Mouse (Mus musculus): ENCODE results near the gene Slc23a2. TPM values are rescaled to one million over a fixed set of nuclear protein-coding genes. Genes with fewer than 3 reads are reported as not detected.
A peak's percentile ranks its signal among the peaks of the same experiment; 100 is the strongest.

Slc23a2 gene
- polyA plus RNA-seq, 1 experiment from 2014 or later: 30.2 TPM

DNA sequence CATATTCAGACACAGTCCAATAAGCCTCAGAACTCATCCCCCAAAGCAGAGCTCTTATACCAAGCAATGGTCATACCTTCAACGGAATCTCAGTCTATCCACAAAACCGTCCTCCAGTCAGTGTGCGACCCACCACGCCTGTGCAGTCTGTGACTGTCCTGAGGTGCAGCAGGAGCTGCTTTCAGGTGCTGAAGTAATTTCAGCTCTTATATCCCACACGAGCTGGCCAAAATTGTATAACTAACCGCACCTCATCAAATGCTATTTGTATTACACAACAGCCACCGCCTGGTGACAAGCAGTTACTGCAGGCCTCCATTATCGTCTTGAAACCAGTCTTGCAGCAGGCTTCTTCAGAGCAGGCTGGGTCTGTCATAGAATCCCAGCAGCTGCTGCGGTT, 33.6 kb downstream of the Slc23a2 start:
- WGBS: 49% methylated on average over 9 of the region's 9 CpGs

DNA sequence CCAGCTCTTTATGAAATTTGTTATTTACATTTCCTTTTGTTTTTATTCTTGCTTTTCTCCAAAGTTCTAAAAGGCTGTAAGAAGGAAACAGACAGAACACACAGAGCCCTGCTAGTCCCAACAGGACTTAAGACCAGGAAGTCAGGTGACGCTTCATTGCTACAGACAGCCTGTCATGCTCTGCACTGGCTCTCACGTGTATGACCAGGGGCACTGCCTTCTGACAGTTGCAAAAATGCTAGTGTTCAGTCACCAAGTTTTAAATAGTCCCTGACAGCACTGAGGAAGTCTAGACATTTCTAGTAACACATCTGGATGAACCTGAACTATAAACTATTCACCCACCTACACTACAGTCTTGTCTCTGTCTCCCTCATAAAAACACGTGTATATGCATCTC, 34.2 kb downstream of the Slc23a2 start:
- no peaks in the 10 kb centered on the region for H3K9me3 ChIP-seq
- H3K36me3 ChIP-seq: no peaks in the 10 kb centered on the region
- H3K27ac ChIP-seq (replicated peaks): no peak overlapping the region
- H3K27me3 ChIP-seq: no peaks in the 10 kb centered on the region
- ATAC-seq (replicated peaks): no peak
- H3K4me1 ChIP-seq: peaks cover 6% of the 10 kb centered on the region
- H3K4me2 ChIP-seq (replicated peaks): no peak overlapping the region
- no peak overlapping the region for H3K9ac ChIP-seq (replicated peaks)
- H3K4me3 ChIP-seq: no peak overlapping the region
- 64% methylated on average over 3 of the region's 3 CpGs for WGBS

More for the DNA sequence above, 33.6 kb downstream of the Slc23a2 start:
- H3K4me1 ChIP-seq: peaks cover 6% of the 10 kb centered on the region
- no peaks in the 10 kb centered on the region for H3K27me3 ChIP-seq
- H3K4me2 ChIP-seq (replicated peaks): no peak overlapping the region
- H3K9me3 ChIP-seq: no peaks in the 10 kb centered on the region
- H3K9ac ChIP-seq (replicated peaks): no peak overlapping the region
- no peaks in the 10 kb centered on the region for H3K36me3 ChIP-seq
- H3K4me3 ChIP-seq: no peak overlapping the region
- ATAC-seq (replicated peaks): peak; percentile 62; the same call in 1 of the 2 replicates
- H3K27ac ChIP-seq (replicated peaks): no peak overlapping the region

- Histone ChIP-seq H3K9me3 (no peaks in the 10 kb centered on the region), H3K4me1 (peaks cover 2% of the 10 kb centered on the region), H3K4me2 (replicated peaks) (no peak overlapping the region), H3K9ac (replicated peaks) (no peak overlapping the region), H3K36me3 (no peaks in the 10 kb centered on the region), H3K27me3 (no peaks in the 10 kb centered on the region), H3K4me3 (no peak overlapping the region), H3K27ac (replicated peaks) (no peak overlapping the region)
- no peak for ATAC-seq (replicated peaks)
- WGBS: 95% methylated on average over 9 of the region's 9 CpGs
These were observed 35.9 kb downstream of the Slc23a2 start for GRCm38 (mm10) chr2:132108988-132109387.

- Histone ChIP-seq H3K4me2 (replicated peaks) (no peak overlapping the region), H3K27ac (replicated peaks) (no peak overlapping the region), H3K4me1 (peaks cover 3% of the 10 kb centered on the region; the same call in 1 of the 2 replicates), H3K9me3 (no peaks in the 10 kb centered on the region), H3K27me3 (no peaks in the 10 kb centered on the region), H3K4me3 (no peak overlapping the region), H3K36me3 (no peaks in the 10 kb centered on the region), H3K9ac (replicated peaks) (no peak overlapping the region)
- ATAC-seq (replicated peaks): no peak
- 56% methylated on average over 9 of the region's 9 CpGs for WGBS
These were observed 37.3 kb downstream of the Slc23a2 start for GRCm38 (mm10) chr2:132107611-132108010.

DNA sequence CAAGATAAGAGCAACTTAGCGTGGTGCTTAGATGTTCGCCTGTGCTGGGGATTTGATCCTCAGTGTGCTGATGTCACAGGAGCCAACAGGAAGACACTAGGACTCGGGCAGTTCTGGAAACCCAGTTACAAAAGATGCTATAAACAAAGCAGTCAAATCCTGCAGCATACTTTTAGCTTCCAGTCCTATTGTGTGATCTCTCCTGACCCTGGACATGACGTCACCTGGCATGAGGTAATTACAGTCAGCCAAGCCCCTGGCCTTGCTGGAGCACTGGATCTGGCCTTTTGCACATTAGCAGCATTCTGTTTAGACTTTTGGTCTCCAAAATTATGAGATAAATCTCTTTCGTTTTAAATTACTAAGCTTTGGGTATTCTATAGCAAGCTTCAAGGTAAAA, 38.8 kb downstream of the Slc23a2 start:
- H3K4me1 ChIP-seq: peaks cover 3% of the 10 kb centered on the region; the same call in 1 of the 2 replicates
- H3K9me3 ChIP-seq: no peaks in the 10 kb centered on the region
- WGBS: 66% methylated on average over 5 of the region's 5 CpGs
- ATAC-seq (replicated peaks): no peak
- H3K27me3 ChIP-seq: no peaks in the 10 kb centered on the region
- no peaks in the 10 kb centered on the region for H3K36me3 ChIP-seq
- no peak overlapping the region for H3K27ac ChIP-seq (replicated peaks)
- no peak overlapping the region for H3K9ac ChIP-seq (replicated peaks)
- H3K4me2 ChIP-seq (replicated peaks): no peak overlapping the region
- H3K4me3 ChIP-seq: no peak overlapping the region

DNA sequence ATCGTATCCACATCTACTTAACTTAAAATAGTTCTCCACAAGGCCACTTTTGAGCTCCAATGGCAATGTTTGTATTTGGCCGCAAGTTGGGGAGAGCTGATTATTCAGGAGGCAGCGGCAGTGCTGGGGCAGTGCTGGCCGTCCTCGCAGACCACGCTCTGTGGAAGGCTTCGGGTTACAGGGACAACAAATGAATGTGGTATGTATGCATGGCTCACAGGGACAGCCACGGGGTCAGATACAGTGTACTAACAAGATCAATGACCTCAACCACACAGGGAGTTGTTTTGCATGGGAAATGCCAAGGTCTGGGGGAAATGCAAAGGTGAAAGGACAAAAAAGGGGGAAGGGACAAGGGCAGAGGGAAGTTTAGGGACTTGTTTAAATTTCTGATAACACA, 41.6 kb downstream of the Slc23a2 start:
- H3K9me3 ChIP-seq: no peaks in the 10 kb centered on the region
- no peak overlapping the region for H3K9ac ChIP-seq (replicated peaks)
- H3K4me1 ChIP-seq: peaks cover 3% of the 10 kb centered on the region; the same call in 1 of the 2 replicates
- no peak for ATAC-seq (replicated peaks)
- H3K4me3 ChIP-seq: no peak overlapping the region
- WGBS: 18% methylated on average over 8 of the region's 8 CpGs
- H3K36me3 ChIP-seq: peaks cover 5% of the 10 kb centered on the region; the same call in 1 of the 2 replicates
- no peak overlapping the region for H3K27ac ChIP-seq (replicated peaks)
- no peaks in the 10 kb centered on the region for H3K27me3 ChIP-seq
- no peak overlapping the region for H3K4me2 ChIP-seq (replicated peaks)

DNA sequence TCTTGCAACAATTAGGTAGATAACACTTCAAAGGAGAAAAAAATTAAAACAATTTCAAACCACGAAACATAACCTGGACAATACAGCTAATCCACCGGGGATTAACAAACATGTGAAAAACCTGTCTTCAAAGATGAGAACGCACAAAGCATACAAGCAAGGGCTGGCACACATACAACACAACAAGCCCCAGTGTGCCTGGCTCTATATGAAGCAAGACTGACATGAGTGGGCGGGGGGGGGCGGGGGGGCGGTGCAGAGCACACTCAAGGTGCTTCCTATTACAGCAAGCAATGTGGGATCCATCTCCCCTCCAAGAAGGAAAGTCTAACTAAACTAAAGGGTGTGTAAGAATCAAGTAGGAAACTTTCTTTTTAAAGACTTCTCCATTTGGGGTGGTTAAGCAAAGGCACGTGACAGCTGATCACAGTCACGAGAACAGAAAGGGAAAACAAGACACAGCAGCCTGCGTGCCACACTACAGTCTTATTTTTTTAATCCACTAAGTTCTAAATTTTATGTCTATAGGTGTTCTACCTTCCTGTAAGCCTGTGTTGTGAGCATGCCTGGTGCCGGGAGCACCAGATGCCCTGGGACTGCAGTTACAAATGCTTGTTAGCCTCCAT, 42.3 kb downstream of the Slc23a2 start:
- no peak for ATAC-seq (replicated peaks)
- H3K4me1 ChIP-seq: peaks cover 3% of the 10 kb centered on the region; the same call in 1 of the 2 replicates

DNA sequence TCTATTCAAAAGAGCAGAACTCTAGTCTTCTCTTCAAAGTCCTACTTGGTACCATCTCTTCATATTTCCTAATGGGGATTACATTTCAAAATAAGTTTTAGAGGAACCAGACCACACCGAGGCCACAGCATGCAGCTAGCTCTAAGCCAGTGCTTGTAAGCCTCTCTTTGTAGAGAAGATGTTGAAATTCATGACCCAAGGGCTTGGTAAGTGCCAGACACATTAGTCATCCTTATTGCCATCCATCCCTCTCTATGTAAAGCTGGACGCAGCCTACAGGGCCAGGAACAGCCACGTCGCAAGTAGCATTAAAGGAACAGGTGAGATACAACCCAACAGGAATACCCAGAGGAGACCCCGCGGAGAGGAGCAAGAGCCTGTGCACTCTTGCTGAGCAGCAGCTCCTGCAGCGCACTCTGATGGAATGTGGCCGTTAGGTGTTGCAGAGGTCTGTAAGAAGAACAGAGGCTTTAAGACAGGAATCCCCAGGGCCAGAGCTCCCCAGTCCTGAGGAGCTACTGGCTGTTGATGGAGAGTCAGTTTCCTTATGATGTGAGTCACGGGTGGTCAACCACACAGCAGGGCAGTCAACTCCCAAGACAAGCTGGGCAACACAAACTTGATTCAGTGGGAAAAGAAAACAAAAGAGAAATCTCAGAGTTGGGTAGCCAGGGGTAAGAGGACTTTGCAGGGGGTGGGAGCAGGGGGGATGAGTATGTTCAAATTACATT, 45.8 kb downstream of the Slc23a2 start:
- Histone ChIP-seq H3K27ac (replicated peaks) (no peak overlapping the region), H3K4me2 (replicated peaks) (no peak overlapping the region), H3K9me3 (no peaks in the 10 kb centered on the region), H3K36me3 (peaks cover 5% of the 10 kb centered on the region), H3K4me1 (0 out of 2 replicates have a peak, but pooled peaks cover 3% of the 10 kb centered on the region), H3K4me3 (no peak overlapping the region), H3K27me3 (no peaks in the 10 kb centered on the region), H3K9ac (replicated peaks) (no peak overlapping the region)
- ATAC-seq (replicated peaks): no peak
- WGBS: 81% methylated on average over 9 of the region's 9 CpGs

More for the DNA sequence above, 42.3 kb downstream of the Slc23a2 start:
- H3K4me2 ChIP-seq (replicated peaks): no peak overlapping the region
- H3K9me3 ChIP-seq: no peaks in the 10 kb centered on the region
- H3K27ac ChIP-seq (replicated peaks): no peak overlapping the region
- H3K9ac ChIP-seq (replicated peaks): no peak overlapping the region
- H3K4me3 ChIP-seq: no peak overlapping the region
- H3K27me3 ChIP-seq: no peaks in the 10 kb centered on the region
- H3K36me3 ChIP-seq: peaks cover 5% of the 10 kb centered on the region; the same call in 1 of the 2 replicates
- 77% methylated on average over 10 of the region's 10 CpGs for WGBS

DNA sequence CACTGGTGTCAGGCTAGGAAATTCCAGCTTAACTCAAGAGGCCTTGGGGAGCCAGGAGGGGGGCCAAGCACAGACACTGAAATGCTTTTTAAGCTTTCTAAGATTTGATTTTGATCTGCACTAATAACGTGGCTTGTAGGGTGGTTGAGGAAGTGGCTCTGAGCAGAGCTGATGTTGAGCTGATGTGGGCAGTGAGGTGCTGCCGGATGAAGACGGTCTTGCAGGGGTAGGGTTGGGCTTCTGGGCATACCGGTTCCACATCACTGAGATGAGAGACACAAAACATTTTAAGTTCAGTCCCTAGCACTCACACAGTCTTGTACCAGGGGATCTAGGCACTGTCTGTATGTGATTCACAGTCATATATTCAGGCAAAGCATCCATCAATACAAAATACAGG, 46.5 kb downstream of the Slc23a2 start:
- Histone ChIP-seq H3K9ac (replicated peaks) (no peak overlapping the region), H3K4me2 (replicated peaks) (no peak overlapping the region), H3K4me3 (no peak overlapping the region), H3K36me3 (peaks cover 7% of the 10 kb centered on the region), H3K4me1 (0 out of 2 replicates have a peak, but pooled peaks cover 2% of the 10 kb centered on the region), H3K9me3 (no peaks in the 10 kb centered on the region), H3K27ac (replicated peaks) (no peak overlapping the region), H3K27me3 (no peaks in the 10 kb centered on the region)
- 94% methylated on average over 4 of the region's 4 CpGs for WGBS
- no peak for ATAC-seq (replicated peaks)

GRCm38 (mm10) chr2:132096582-132096981, 48.3 kb downstream of the Slc23a2 start:
- no peaks in the 10 kb centered on the region for H3K4me1 ChIP-seq
- no peak overlapping the region for H3K9ac ChIP-seq (replicated peaks)
- H3K4me3 ChIP-seq: no peak overlapping the region
- H3K27ac ChIP-seq (replicated peaks): no peak overlapping the region
- WGBS: 59% methylated on average over 4 of the region's 4 CpGs
- no peak for ATAC-seq (replicated peaks)
- no peaks in the 10 kb centered on the region for H3K27me3 ChIP-seq
- H3K4me2 ChIP-seq (replicated peaks): no peak overlapping the region
- H3K9me3 ChIP-seq: no peaks in the 10 kb centered on the region
- peaks cover 11% of the 10 kb centered on the region for H3K36me3 ChIP-seq

- H3K9me3 ChIP-seq: no peaks in the 10 kb centered on the region
- H3K36me3 ChIP-seq: peaks cover 11% of the 10 kb centered on the region
- H3K9ac ChIP-seq (replicated peaks): no peak overlapping the region
- no peak overlapping the region for H3K4me3 ChIP-seq
- no peak overlapping the region for H3K27ac ChIP-seq (replicated peaks)
- no peaks in the 10 kb centered on the region for H3K27me3 ChIP-seq
- no peak overlapping the region for H3K4me2 ChIP-seq (replicated peaks)
- 83% methylated on average over 6 of the region's 6 CpGs for WGBS
- no peaks in the 10 kb centered on the region for H3K4me1 ChIP-seq
- no peak for ATAC-seq (replicated peaks)
These were observed 49.1 kb downstream of the Slc23a2 start for GRCm38 (mm10) chr2:132095821-132096220.

- H3K4me3 ChIP-seq: no peak overlapping the region
- no peaks in the 10 kb centered on the region for H3K9me3 ChIP-seq
- H3K27ac ChIP-seq (replicated peaks): no peak overlapping the region
- H3K4me2 ChIP-seq (replicated peaks): no peak overlapping the region
- H3K27me3 ChIP-seq: no peaks in the 10 kb centered on the region
- H3K4me1 ChIP-seq: no peaks in the 10 kb centered on the region
- H3K36me3 ChIP-seq: peaks cover 11% of the 10 kb centered on the region
- ATAC-seq (replicated peaks): no peak
- H3K9ac ChIP-seq (replicated peaks): no peak overlapping the region
- 84% methylated on average over 11 of the region's 11 CpGs for WGBS
These were observed 50.3 kb downstream of the Slc23a2 start for GRCm38 (mm10) chr2:132094441-132095230.

Measured in forebrain, embryonic 15.5 days (tissue).